ENCODE assay signal across 18 mouse cellular contexts in the genomic region with DNA sequence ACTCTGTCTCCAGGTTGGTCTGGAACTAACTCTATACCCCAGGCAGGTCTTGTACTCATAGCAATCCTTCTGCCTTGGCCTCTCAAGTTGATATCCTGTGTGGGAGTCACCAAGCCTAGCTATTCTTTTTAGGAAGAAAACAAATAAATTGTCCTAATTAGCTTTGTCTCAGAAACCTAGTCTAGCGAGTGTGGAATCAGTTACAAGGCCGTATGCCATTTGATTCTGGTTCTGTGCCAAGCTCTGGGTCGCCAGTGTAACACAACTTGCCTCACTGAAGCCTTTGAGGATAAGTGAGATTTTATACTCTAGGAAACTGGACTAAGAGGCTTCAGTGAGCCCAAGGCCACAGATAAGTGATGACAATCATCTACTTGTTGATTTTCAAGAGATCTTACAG.
A peak's percentile ranks its signal among the peaks of the same experiment; 100 is the strongest.
DNase-seq lines count a peak whose midpoint lies in the region; ATAC-seq and TF ChIP-seq lines count a peak whose summit lies in the region.
"Had no signal": no experiment of that assay in that cellular context is flagged by ENCODE, and none has a peak within 500 bp of the region (broad histone marks: within the 10 kb centered on the region; RNA-seq: fewer than 3 reads in every experiment).

No protein-coding gene starts in this region.

- H3K4me2 ChIP-seq in kidney, postnatal 0 days (ENCODE audit: low read length) = no peak overlapping the region
- H3K4me2 ChIP-seq: embryonic facial prominence, embryonic 13.5 days; embryonic facial prominence, embryonic 15.5 days; forebrain, embryonic 12.5 days had no signal

- peak; percentile 11 for DNase-seq in adrenal gland, postnatal 14 days
- DNase-seq in adrenal gland, postnatal 4 days (ENCODE audit: low spot score in 2 of 2) = no peak
- peak; percentile 67 to 70 for DNase-seq in cerebellum, postnatal 10 days
- DNase-seq in cerebellum, adult 8-10 months = no peak
- DNase-seq in kidney, postnatal 0 days (ENCODE audit: low spot score) = peak; percentile 77
- DNase-seq in kidney, adult 9 months = no peak
- DNase-seq: cerebellum, adult 11 months; cerebellum, adult 2 months; cerebellum, adult 9-11 months; cerebellum, postnatal 36 days; embryo, embryonic 11 days had no signal

- no peaks in the 10 kb centered on the region for H3K9me3 ChIP-seq in kidney, postnatal 0 days (replicated peaks; ENCODE audit: low read length)
- H3K9me3 ChIP-seq: embryonic facial prominence, embryonic 13.5 days; embryonic facial prominence, embryonic 15.5 days; forebrain, embryonic 10.5 days; forebrain, embryonic 12.5 days had no signal

- H3K9ac ChIP-seq in kidney, postnatal 0 days (ENCODE audit: low read depth, low read length) = no peak overlapping the region
- H3K9ac ChIP-seq: embryonic facial prominence, embryonic 13.5 days; embryonic facial prominence, embryonic 15.5 days; forebrain, embryonic 12.5 days had no signal

- no peak for ATAC-seq in kidney, postnatal 0 days (replicated peaks; ENCODE audit: low FRiP score, low read depth)
- ATAC-seq: forebrain, embryonic 14.5 days; forebrain, embryonic 16.5 days had no signal

- H3K4me1 ChIP-seq in kidney, postnatal 0 days (replicated peaks; ENCODE audit: insufficient read depth, low read length) = no peaks in the 10 kb centered on the region
- H3K4me1 ChIP-seq: embryonic facial prominence, embryonic 13.5 days; embryonic facial prominence, embryonic 15.5 days; forebrain, embryonic 10.5 days; forebrain, embryonic 12.5 days had no signal

- H3K27ac ChIP-seq in kidney, postnatal 0 days = no peak overlapping the region
- H3K27ac ChIP-seq: embryonic facial prominence, embryonic 13.5 days; embryonic facial prominence, embryonic 15.5 days; forebrain, embryonic 10.5 days; forebrain, embryonic 12.5 days had no signal

- no peaks in the 10 kb centered on the region for H3K27me3 ChIP-seq in kidney, postnatal 0 days (ENCODE audit: insufficient read depth, low read length)
- H3K27me3 ChIP-seq: embryonic facial prominence, embryonic 13.5 days; embryonic facial prominence, embryonic 15.5 days had no signal

- TF ChIP-seq CTCF in kidney, postnatal 0 days (IDR thresholded peaks at IDR 0.05; ENCODE audit: low read depth) = no peak

- no peak overlapping the region for H3K4me3 ChIP-seq in kidney, postnatal 0 days (replicated peaks; ENCODE audit: low read depth, low read length)
- H3K4me3 ChIP-seq: embryonic facial prominence, embryonic 13.5 days; embryonic facial prominence, embryonic 15.5 days; erythroblast, embryonic 14.5 days; forebrain, embryonic 10.5 days; forebrain, embryonic 12.5 days had no signal

- H3K36me3 ChIP-seq in kidney, postnatal 0 days (ENCODE audit: insufficient read depth, low read length) = no peaks in the 10 kb centered on the region
- H3K36me3 ChIP-seq: embryonic facial prominence, embryonic 13.5 days; embryonic facial prominence, embryonic 15.5 days; forebrain, embryonic 10.5 days; forebrain, embryonic 12.5 days had no signal

- WGBS in kidney, postnatal 0 days = 21% methylated on average over 3 of the region's 3 CpGs

Comparison
In these comparisons a context has a peak if more than half of its experiments do, and no peak if none do; other contexts are left out.
1. DNase-seq: peak in adrenal gland, postnatal 14 days (single experiment), cerebellum, postnatal 10 days (2 of 2) and kidney, postnatal 0 days (single experiment); none in adrenal gland, postnatal 4 days (0 of 2), cerebellum, adult 8-10 months (single experiment) and kidney, adult 9 months (single experiment).